Mouse (Mus musculus): ENCODE measurements at regions not wholly inside any gene's neighbourhood (a gene's known extent, or its start where the extent isn't known, plus 50 kb on each side); places are given as distances from the start of the nearest gene placed in this dataset.

- no peak for TF ChIP-seq CTCF (IDR thresholded peaks at IDR 0.05; ENCODE audit: control insufficient read depth, insufficient read depth, insufficient replicate concordance, low read depth, low read length)
- no peak for TF ChIP-seq POLR2A (IDR thresholded peaks at IDR 0.05; ENCODE audit: control insufficient read depth, low read depth, low read length)
These were observed 348.0 kb downstream of the Tmem232 start for GRCm38 (mm10) chr17:65192432-65193059.
